Mouse (Mus musculus) brain, embryonic 14.5 days (tissue): ENCODE measurements around the gene 1600014C10Rik. TPM values are rescaled to one million over a fixed set of nuclear protein-coding genes. Genes with fewer than 3 reads are reported as not detected.

Source experiments
- DNase-seq: peaks from one replicate; pipeline ENCODE4 v3.0.0-alpha.2; 2011; ENCODE audit warnings: low read depth
- CTCF ChIP-seq: fragments of 200-500 bp; IDR thresholded peaks from 2 replicates; pipeline ENCODE4 v1.5.1; 2012; ENCODE audit warnings: inconsistent platforms, mild to moderate bottlenecking, moderate library complexity, borderline replicate concordance; ENCODE audit not compliant: insufficient read depth, insufficient read length; ENCODE audit errors: extremely low read depth
- POLR2A ChIP-seq: fragments of 200-500 bp; IDR thresholded peaks from 2 replicates; pipeline ENCODE4 v1.6.1; 2012; ENCODE audit warnings: mild to moderate bottlenecking, inconsistent platforms, borderline replicate concordance; ENCODE audit not compliant: poor library complexity, insufficient read depth, insufficient read length, severe bottlenecking; ENCODE audit errors: extremely low read depth
- polyA plus RNA-seq: library from polyadenylated mRNA; depleted of rRNA; stranded (reverse); fragments of >200 nt; gene quantifications from 2 replicates; pipeline ENCODE4 v1.2.3, GENCODE M21; 2012

1600014C10Rik gene
- polyA plus RNA-seq, 1 experiment: 21.7 TPM

- TF ChIP-seq POLR2A: no peak
- TF ChIP-seq CTCF: no peak
Observed at GRCm38 (mm10) chr7:38163433-38164050, 19.5 kb upstream of the 1600014C10Rik start.

GRCm38 (mm10) chr7:38166930-38167645 lies 15.9 kb upstream of the 1600014C10Rik start:
- TF ChIP-seq CTCF (no peak), POLR2A (no peak)
- DNase-seq: peak; percentile 24

More at GRCm38 (mm10) chr7:38163433-38164050, 19.5 kb upstream of the 1600014C10Rik start:
- no peak for DNase-seq

- no peak for TF ChIP-seq POLR2A
- TF ChIP-seq CTCF: peak; percentile 70; the same call in 1 of the 2 replicates
- DNase-seq: peak; percentile 90
Observed at GRCm38 (mm10) chr7:38167724-38168141, 15.3 kb upstream of the 1600014C10Rik start.

GRCm38 (mm10) chr7:38173871-38174270 lies 9.1 kb upstream of the 1600014C10Rik start:
- TF ChIP-seq POLR2A (no peak), CTCF (no peak)
- no peak for DNase-seq

- peak; percentile 86 for DNase-seq
- TF ChIP-seq CTCF: peak; percentile 31; the same call in 1 of the 2 replicates
- TF ChIP-seq POLR2A: peak; percentile 33; the same call in 1 of the 2 replicates
Observed at GRCm38 (mm10) chr7:38174321-38175148, 8.5 kb upstream of the 1600014C10Rik start.

GRCm38 (mm10) chr7:38176056-38176455 lies 7.0 kb upstream of the 1600014C10Rik start:
- TF ChIP-seq POLR2A: no peak
- no peak for TF ChIP-seq CTCF

GRCm38 (mm10) chr7:38179896-38180295 lies 3.1 kb upstream of the 1600014C10Rik start:
- DNase-seq: no peak
- TF ChIP-seq POLR2A: no peak
- TF ChIP-seq CTCF: no peak

More at GRCm38 (mm10) chr7:38176056-38176455, 7.0 kb upstream of the 1600014C10Rik start:
- no peak for DNase-seq

- DNase-seq: no peak
- no peak for TF ChIP-seq POLR2A
- TF ChIP-seq CTCF: no peak
Observed at GRCm38 (mm10) chr7:38181366-38181765, 1.7 kb upstream of the 1600014C10Rik start.

GRCm38 (mm10) chr7:38182596-38182961 lies 438 bp upstream of the 1600014C10Rik start:
- DNase-seq: peak; percentile 85
- TF ChIP-seq POLR2A (no peak), CTCF (peak; percentile 98)

- peak; percentile 69; the same call in 1 of the 2 replicates for TF ChIP-seq POLR2A
- no peak for TF ChIP-seq CTCF
- peak; percentile 94 for DNase-seq
Observed at GRCm38 (mm10) chr7:38183709-38184417, 846 bp downstream of the 1600014C10Rik start.

GRCm38 (mm10) chr7:38184418-38184745 lies 1.4 kb downstream of the 1600014C10Rik start:
- no peak for DNase-seq

GRCm38 (mm10) chr7:38184786-38185185 lies 1.8 kb downstream of the 1600014C10Rik start:
- no peak for DNase-seq
- no peak for TF ChIP-seq POLR2A
- TF ChIP-seq CTCF: no peak

More at GRCm38 (mm10) chr7:38184418-38184745, 1.4 kb downstream of the 1600014C10Rik start:
- no peak for TF ChIP-seq CTCF
- TF ChIP-seq POLR2A: no peak

GRCm38 (mm10) chr7:38186861-38187260 lies 3.8 kb downstream of the 1600014C10Rik start:
- TF ChIP-seq CTCF (no peak), POLR2A (no peak)
- no peak for DNase-seq

GRCm38 (mm10) chr7:38187796-38188195 lies 4.8 kb downstream of the 1600014C10Rik start:
- no peak for DNase-seq

More at GRCm38 (mm10) chr7:38187796-38188195, 4.8 kb downstream of the 1600014C10Rik start:
- TF ChIP-seq CTCF (no peak), POLR2A (no peak)
